Mouse (Mus musculus) urinary bladder, postnatal 10 days (tissue): ENCODE measurements around the gene Gjd3.

Experiments used
- DNase-seq: peaks from one replicate; pipeline ENCODE4 v3.0.0; 2022; ENCODE audit warnings: low spot score

Gjd3 gene

GRCm38 (mm10) chr11:98962421-98963095 is 20.3 kb downstream of the Gjd3 start:
- DNase-seq = no peak

GRCm38 (mm10) chr11:98961766-98962165 is 21.1 kb downstream of the Gjd3 start:
- no peak for DNase-seq

GRCm38 (mm10) chr11:98961051-98961592 is 21.7 kb downstream of the Gjd3 start:
- DNase-seq = no peak

- no peak for DNase-seq
These were observed 22.4 kb downstream of the Gjd3 start for GRCm38 (mm10) chr11:98960313-98960906.

- DNase-seq = no peak
These were observed 23.1 kb downstream of the Gjd3 start for GRCm38 (mm10) chr11:98959437-98960312.

- no peak for DNase-seq
These were observed 26.5 kb downstream of the Gjd3 start for GRCm38 (mm10) chr11:98956340-98956739.

GRCm38 (mm10) chr11:98955707-98956235 is 27.0 kb downstream of the Gjd3 start:
- no peak for DNase-seq

- no peak for DNase-seq
These were observed 27.8 kb downstream of the Gjd3 start for GRCm38 (mm10) chr11:98954801-98955706.

- no peak for DNase-seq
These were observed 28.4 kb downstream of the Gjd3 start for GRCm38 (mm10) chr11:98954373-98954772.

GRCm38 (mm10) chr11:98953835-98954320 is 28.9 kb downstream of the Gjd3 start:
- DNase-seq = no peak

- no peak for DNase-seq
These were observed 29.5 kb downstream of the Gjd3 start for GRCm38 (mm10) chr11:98953361-98953760.

GRCm38 (mm10) chr11:98952736-98953135 is 30.1 kb downstream of the Gjd3 start:
- no peak for DNase-seq

- no peak for DNase-seq
These were observed 30.7 kb downstream of the Gjd3 start for GRCm38 (mm10) chr11:98952111-98952510.

GRCm38 (mm10) chr11:98951026-98951906 is 31.6 kb downstream of the Gjd3 start:
- peak; percentile 51 for DNase-seq

- no peak for DNase-seq
These were observed 32.3 kb downstream of the Gjd3 start for GRCm38 (mm10) chr11:98950484-98950883.

GRCm38 (mm10) chr11:98949958-98950460 is 32.8 kb downstream of the Gjd3 start:
- no peak for DNase-seq

- no peak for DNase-seq
These were observed 33.4 kb downstream of the Gjd3 start for GRCm38 (mm10) chr11:98949242-98949957.

- no peak for DNase-seq
These were observed 34.7 kb downstream of the Gjd3 start for GRCm38 (mm10) chr11:98947969-98948569.

- no peak for DNase-seq
These were observed 37.2 kb downstream of the Gjd3 start for GRCm38 (mm10) chr11:98945605-98945977.
